Mouse (Mus musculus): Measurements from ENCODE around the gene Mfsd2a.

Gene Mfsd2a

DNA sequence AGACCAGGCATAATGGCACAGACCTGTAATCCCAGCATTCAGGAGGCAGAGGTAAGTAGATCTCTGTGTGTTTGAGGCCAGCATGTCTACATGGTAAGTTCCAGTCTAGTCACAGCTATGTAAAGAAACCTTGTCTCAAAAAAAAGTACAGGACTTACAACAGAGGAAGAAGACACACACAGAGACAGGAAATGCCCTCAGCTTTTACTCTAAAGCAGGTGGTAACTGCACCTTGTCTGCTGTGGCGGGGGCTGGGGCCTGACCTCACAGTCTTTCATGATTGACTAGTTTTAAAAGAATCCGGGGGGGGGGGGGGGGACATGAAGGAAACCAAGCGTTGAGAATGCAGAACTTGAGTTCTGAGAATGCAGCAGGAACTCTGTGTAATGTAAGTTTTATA, 27.1 kb downstream of the Mfsd2a start:
- no peak for DNase-seq (ENCODE audit: low spot score in 2 of 2)

DNA sequence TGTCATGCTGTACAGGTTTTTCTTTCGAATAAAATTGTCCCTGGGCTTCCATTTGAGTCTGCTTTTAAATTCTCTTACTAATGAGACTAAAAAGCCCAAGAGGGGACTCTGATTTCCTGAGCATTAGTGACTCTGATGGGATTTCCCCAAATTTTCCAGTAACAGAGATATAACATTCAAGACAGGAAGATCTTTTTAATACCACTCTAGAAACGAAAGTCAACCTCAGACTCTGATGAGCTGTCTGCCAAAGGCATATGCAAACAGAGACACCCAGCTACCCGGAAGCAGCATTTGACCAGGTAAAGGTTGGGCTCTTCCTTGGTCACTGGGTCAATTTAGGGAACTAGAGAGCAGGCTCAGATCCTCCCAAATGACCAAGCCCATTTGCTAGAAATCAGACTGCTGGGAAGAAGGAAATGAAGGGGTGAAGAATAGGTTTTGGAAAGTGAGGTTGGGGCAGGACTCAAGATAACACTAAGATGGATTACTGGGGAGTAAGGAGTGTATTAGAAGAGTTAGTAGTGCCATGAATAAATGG, 27.9 kb downstream of the Mfsd2a start:
- no peak for DNase-seq (ENCODE audit: low spot score in 2 of 2)

DNA sequence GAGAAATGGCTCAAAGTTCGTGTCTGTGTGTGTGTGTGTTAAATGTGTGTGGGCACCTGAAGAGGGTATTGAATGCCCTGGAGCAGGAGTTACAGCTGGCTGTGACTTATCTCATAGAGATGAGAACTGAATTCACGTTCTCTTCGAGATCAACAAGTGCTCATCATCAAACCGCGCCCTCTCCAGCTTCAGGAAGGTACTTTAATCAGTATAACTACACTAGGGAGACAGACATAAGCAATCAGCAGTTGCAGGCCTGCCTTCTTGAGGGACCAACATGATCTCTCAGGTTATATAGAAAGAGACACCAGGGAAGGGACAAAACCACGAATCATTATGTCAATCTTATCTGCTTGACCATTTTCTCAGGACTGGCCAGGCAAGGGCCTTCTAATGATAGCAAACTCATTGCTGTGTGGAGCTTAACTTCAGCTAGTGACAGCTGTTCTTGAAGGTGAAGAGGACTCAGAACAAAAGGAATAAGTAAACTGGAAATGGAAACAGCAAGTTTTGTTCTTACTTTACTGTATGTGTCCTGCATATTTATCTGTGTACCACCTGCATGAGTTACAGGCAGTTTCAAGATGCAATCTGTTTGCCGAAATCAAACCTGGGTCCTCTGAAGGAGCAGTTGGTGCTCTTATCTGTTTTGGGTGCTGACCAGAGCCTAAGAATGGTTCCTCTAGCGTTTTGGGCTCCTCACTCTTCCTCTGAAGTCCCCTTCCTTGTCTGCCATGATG, 28.6 kb downstream of the Mfsd2a start:
- DNase-seq (ENCODE audit: low spot score in 2 of 2) = no peak

DNA sequence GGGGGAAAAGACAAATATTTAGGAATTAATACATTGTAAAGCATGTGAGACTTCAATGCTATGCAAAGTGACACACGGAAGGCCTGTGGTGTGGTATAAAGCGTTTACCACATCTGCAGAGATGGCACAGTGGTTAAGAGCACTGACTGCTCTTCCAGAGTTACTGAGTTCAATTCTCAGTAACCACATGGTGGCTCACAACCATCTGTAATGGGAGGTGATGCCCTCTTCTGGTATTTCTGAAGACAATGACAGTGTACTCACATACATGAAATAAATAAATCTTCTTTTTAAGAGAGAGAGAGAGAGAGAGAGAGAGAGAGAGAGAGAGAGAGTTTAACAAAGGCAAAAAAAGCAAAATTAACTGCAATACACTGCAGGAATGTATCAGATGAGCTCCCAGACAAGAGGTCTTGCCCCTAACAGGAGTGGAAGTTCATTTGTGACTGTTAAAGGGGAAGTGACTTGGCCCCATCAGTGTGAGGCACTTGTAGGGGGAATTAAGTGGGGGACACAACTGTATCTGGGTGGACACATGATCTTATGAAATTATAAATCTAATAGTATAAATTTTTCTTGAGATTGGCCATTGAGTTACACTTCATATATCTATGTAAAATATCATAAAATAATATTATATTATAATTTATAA, 29.9 kb downstream of the Mfsd2a start:
- DNase-seq (ENCODE audit: low spot score in 2 of 2) = no peak

DNA sequence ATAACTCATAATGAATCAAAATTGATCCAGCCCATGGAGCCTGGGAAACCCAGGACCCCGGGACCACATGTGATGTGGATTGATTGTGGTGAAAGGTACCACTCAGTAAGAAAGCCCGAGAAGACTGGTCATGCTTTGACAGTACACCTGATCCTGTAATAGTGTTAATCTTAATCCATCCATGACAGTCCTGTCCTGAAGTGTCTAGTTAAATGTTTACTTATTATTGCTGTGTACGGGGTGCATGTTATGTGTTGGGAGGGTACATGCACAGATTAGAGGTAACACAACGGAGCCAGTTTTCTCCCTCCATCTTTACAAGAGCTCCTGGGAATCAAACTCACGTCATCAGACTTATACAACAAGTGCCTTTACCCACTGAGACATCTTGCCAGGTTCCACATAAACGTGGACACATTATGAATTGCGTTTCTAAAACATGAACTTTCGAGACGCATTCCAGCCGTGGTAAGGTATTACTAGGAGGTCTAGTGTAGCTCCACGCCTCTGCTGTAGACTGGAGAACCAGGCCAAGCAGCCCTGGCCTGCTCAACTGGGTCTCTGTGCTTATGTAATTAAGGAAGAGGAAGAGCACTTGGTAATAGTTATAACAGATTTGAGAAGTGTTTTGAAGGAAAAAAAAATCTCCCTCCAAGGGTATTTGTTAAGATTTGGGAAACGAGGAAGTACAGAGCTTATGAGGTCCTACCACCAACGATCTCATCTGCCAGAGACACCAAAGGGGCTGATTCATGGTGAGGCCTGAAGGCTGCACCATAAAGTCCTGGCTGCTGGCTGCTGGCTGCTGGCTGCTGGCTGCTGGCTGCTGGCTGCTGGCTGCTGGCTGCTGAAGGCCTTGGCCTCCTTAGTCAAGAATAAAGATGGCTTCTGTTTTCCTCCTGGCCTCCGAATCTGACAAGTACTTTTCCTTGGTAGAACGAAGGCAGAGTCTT, 37.3 kb downstream of the Mfsd2a start:
- DNase-seq (ENCODE audit: low spot score in 2 of 2) = no peak

- DNase-seq (ENCODE audit: low spot score in 2 of 2) = no peak
Measured at GRCm38 (mm10) chr4:122922841-122923240, 38.1 kb downstream of the Mfsd2a start.

GRCm38 (mm10) chr4:122915985-122916384, 45.0 kb downstream of the Mfsd2a start:
- DNase-seq (ENCODE audit: low spot score in 2 of 2) = no peak

GRCm38 (mm10) chr4:122914186-122914585, 46.8 kb downstream of the Mfsd2a start:
- DNase-seq (ENCODE audit: low spot score in 2 of 2) = no peak

- DNase-seq (ENCODE audit: low spot score in 2 of 2) = no peak
Measured at GRCm38 (mm10) chr4:122912613-122913012, 48.4 kb downstream of the Mfsd2a start.

- DNase-seq (ENCODE audit: low spot score in 2 of 2) = no peak
Measured at GRCm38 (mm10) chr4:122910577-122910976, 50.4 kb downstream of the Mfsd2a start.

DNA sequence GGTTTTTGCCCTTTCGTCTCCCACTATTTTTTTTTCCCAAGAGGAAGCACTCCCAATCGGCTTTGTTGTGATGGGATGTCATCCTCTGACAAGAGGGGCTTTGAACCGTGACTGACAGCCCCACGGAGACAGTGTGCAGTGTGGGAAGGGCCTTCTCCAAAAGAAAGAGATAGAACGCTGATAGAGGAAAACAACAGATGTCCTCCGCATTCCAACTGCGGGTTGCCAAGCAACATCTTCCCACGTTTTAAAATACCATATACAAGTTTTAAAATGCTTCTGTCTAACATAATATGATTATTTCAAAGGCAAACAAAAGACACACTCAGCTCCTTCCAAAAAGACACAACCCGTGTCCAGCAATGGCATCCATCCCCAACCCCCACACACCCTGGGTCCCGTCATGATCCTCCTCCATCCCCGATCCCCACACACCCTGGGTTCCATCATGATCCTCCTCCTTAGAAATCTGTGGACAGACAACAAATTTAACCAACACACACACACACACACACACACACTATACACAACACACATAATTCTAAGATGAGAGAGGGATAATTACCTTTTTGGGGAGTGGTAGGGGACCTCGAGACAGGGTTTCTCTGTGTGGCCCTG, 51.3 kb downstream of the Mfsd2a start:
- no peak for DNase-seq (ENCODE audit: low spot score in 2 of 2)

- DNase-seq (ENCODE audit: low spot score in 2 of 2) = no peak
Measured at GRCm38 (mm10) chr4:122905359-122905758, 55.6 kb downstream of the Mfsd2a start.

- no peak for DNase-seq (ENCODE audit: low spot score in 2 of 2)
Measured at GRCm38 (mm10) chr4:122903709-122904108, 57.3 kb downstream of the Mfsd2a start.

GRCm38 (mm10) chr4:122902156-122902555, 58.8 kb downstream of the Mfsd2a start:
- no peak for DNase-seq (ENCODE audit: low spot score in 2 of 2)

DNA sequence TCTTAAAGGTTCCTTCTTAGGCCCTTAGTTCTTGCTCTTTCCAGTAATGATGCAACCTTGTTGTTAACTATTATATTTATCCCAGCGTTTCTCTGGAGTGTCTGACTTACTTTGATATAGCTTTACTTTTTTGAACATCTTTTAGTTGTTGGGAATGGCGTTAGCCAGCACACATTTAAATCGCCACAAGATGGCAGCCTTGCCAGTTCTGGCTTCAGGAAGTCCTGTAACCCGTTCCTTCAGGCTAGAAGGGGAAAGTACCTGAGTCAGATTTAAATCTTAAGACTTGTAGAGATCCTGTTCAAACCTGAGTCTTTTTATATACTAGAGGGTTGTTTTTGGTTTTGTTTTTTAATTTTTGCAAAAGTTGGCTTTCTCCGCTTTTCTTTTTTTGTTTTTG, 62.7 kb downstream of the Mfsd2a start:
- DNase-seq (ENCODE audit: low spot score in 2 of 2) = peak; percentile 61 to 65

DNA sequence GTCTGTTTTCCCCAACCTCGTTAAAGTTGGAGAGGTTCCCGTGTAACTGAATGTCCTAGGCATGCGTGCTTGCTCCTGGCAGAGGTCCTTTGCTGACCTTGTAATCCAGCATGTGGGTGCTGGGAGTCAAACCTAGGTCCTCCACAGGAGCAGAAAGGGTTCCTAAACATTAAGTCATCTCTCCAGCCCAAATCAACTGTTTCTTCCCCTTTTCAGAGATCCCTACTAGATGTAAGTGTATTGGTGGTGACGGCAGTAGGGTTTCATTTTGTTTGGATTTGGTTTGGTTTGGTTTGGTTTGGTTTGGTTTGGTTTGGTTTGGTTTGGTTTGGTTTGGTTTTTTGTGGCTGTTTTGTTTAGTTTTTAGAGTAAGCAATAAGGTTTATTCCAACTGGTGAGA, 63.2 kb downstream of the Mfsd2a start:
- DNase-seq (ENCODE audit: low spot score in 2 of 2) = no peak
